Mouse (Mus musculus) heart, adult 11 months (tissue): ENCODE results near the gene Nfatc3.

Experiments
- DNase-seq: peaks from one replicate; pipeline ENCODE4 v3.0.0; 2022

Gene Nfatc3

GRCm38 (mm10) chr8:106127882-106128410 lies 69.3 kb downstream of the Nfatc3 start:
- peak; percentile 94 for DNase-seq

GRCm38 (mm10) chr8:106129232-106129930 lies 70.7 kb downstream of the Nfatc3 start:
- peak; percentile 95 for DNase-seq

GRCm38 (mm10) chr8:106129997-106130396 lies 71.4 kb downstream of the Nfatc3 start:
- peak; percentile 92 for DNase-seq

GRCm38 (mm10) chr8:106130505-106130904 lies 71.9 kb downstream of the Nfatc3 start:
- no peak for DNase-seq

- DNase-seq: peak; percentile 83
Observed at GRCm38 (mm10) chr8:106131021-106131420, 72.4 kb downstream of the Nfatc3 start.

- peak; percentile 76 for DNase-seq
Observed at GRCm38 (mm10) chr8:106131488-106132222, 73.0 kb downstream of the Nfatc3 start.

- DNase-seq: peak; percentile 89
Observed at GRCm38 (mm10) chr8:106132356-106132755, 73.7 kb downstream of the Nfatc3 start.

- DNase-seq: peak; percentile 92
Observed at GRCm38 (mm10) chr8:106133526-106133925, 74.9 kb downstream of the Nfatc3 start.

GRCm38 (mm10) chr8:106133946-106134345 lies 75.3 kb downstream of the Nfatc3 start:
- DNase-seq: peak; percentile 80

GRCm38 (mm10) chr8:106134751-106135571 lies 76.3 kb downstream of the Nfatc3 start:
- DNase-seq: peak; percentile 91

GRCm38 (mm10) chr8:106135672-106136071 lies 77.0 kb downstream of the Nfatc3 start:
- DNase-seq: peak; percentile 88

GRCm38 (mm10) chr8:106136156-106137130 lies 77.8 kb downstream of the Nfatc3 start, which contains the start of gene Esrp2:
Gene Esrp2, minus strand, starts transcription at chr8:106136974.
- peak; percentile 96 for DNase-seq

- peak; percentile 91 for DNase-seq
Observed at GRCm38 (mm10) chr8:106137218-106137905, 78.7 kb downstream of the Nfatc3 start.

- DNase-seq: peak; percentile 98
Observed at GRCm38 (mm10) chr8:106137906-106138477, 79.4 kb downstream of the Nfatc3 start.

- peak; percentile 89 for DNase-seq
Observed at GRCm38 (mm10) chr8:106138616-106139015, 80.0 kb downstream of the Nfatc3 start.

- DNase-seq: peak; percentile 66
Observed at GRCm38 (mm10) chr8:106140191-106140590, 81.6 kb downstream of the Nfatc3 start.

- peak; percentile 96 for DNase-seq
Observed at GRCm38 (mm10) chr8:106140769-106141168, 82.1 kb downstream of the Nfatc3 start.

GRCm38 (mm10) chr8:106145331-106145730 lies 86.7 kb downstream of the Nfatc3 start:
- peak; percentile 94 for DNase-seq

- DNase-seq: no peak
Observed at GRCm38 (mm10) chr8:106146014-106146413, 87.4 kb downstream of the Nfatc3 start.

- peak; percentile 97 for DNase-seq
Observed at GRCm38 (mm10) chr8:106147868-106148565, 89.4 kb downstream of the Nfatc3 start.
